Mouse (Mus musculus) intestine, postnatal 0 days (tissue): ENCODE results near the gene Styk1. TPM values are rescaled to one million over a fixed set of nuclear protein-coding genes. Genes with fewer than 3 reads are reported as not detected.
A peak's percentile ranks its signal among the peaks of the same experiment; 100 is the strongest.

Experiments used
- ATAC-seq: fragments of 200-750 bp; cut with Nextera tagmentation; 2 replicates; pipeline ENCODE4 v1.8.0; 2017; ENCODE audit warnings: mild to moderate bottlenecking, moderate TSS enrichment, moderate library complexity
- H3K27ac ChIP-seq: fragments of 300-500 bp; sonication (generic); 2 replicates; pipeline ENCODE4 v1.5.1; 2014; ENCODE audit warnings: mild to moderate bottlenecking, low read depth, low read length, moderate library complexity
- H3K27me3 ChIP-seq: fragments of 300-500 bp; sonication (generic); replicated peaks from 2 replicates; pipeline ENCODE4 v1.6.1; 2014; ENCODE audit warnings: low read length, mixed read lengths; ENCODE audit not compliant: control insufficient read depth, insufficient read depth
- H3K36me3 ChIP-seq: fragments of 300-500 bp; sonication (generic); 2 replicates; pipeline ENCODE4 v1.6.1; 2014; ENCODE audit warnings: mild to moderate bottlenecking, moderate library complexity; ENCODE audit not compliant: control insufficient read depth, insufficient read depth
- H3K4me1 ChIP-seq: fragments of 300-500 bp; sonication (generic); replicated peaks from 2 replicates; pipeline ENCODE4 v1.6.1; 2014; ENCODE audit warnings: antibody characterized with exemption, low read length, mixed read lengths; ENCODE audit not compliant: control insufficient read depth, insufficient read depth
- H3K4me2 ChIP-seq: fragments of 300-500 bp; sonication (generic); replicated peaks from 2 replicates; pipeline ENCODE4 v1.6.1; 2014; ENCODE audit warnings: low read depth, mild to moderate bottlenecking, moderate library complexity
- H3K4me3 ChIP-seq: fragments of 300-500 bp; sonication (generic); 2 replicates; pipeline ENCODE4 v1.5.1; 2014; ENCODE audit warnings: low read depth, low read length
- H3K9ac ChIP-seq: fragments of 300-500 bp; sonication (generic); 2 replicates; pipeline ENCODE4 v1.6.1; 2014; ENCODE audit warnings: mild to moderate bottlenecking, low read depth, low read length
- H3K9me3 ChIP-seq: fragments of 300-500 bp; sonication (generic); 2 replicates; pipeline ENCODE4 v1.6.1; 2016; ENCODE audit warnings: mixed run types; ENCODE audit not compliant: control insufficient read depth
- CTCF ChIP-seq: sonication (generic); IDR thresholded peaks from 2 replicates; pipeline ENCODE4 v1.5.1; 2016; ENCODE audit warnings: low read depth, mild to moderate bottlenecking, control low read depth, antibody characterized with exemption, moderate library complexity
- WGBS: fragments of 180-500 bp; shearing (Covaris S2); extraction: QIAGEN DNeasy Blood & Tissue Kit; methylation state at CpG from one replicate; pipeline ENCODE4 v1.1.7; 2014; 5-methylcytosine and 5-hydroxymethylcytosine counted together
- polyA plus RNA-seq: library from polyadenylated mRNA; unstranded; fragments of >200 nt; fragmentation: Nextera tagmentation; extraction: Ambion mirVana; gene quantifications from 2 replicates; pipeline ENCODE4 v1.2.1, GENCODE M21; 2015

Styk1 gene
- polyA plus RNA-seq, 1 experiment from 2014 or later: 14.1 TPM

DNA sequence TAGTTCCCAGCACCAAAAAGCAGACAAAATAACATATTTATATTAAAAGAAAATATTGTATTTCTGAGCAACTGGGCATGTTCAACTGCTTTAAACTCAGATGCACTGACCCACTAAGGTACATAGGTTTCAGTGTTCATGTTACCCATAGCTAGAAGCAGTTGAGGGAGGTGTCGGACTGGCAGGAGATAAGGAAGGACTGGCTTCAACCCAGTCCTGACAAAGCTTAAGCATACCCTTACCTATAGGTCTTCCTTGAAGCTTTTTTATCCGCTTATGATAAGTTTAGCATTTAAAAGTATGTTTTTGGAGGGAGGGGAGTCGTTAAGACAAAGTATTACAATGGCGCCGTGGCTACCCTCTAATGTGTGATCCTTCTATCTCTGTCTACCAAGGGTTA lies 17.4 kb upstream of the Styk1 start:
- Histone ChIP-seq H3K9ac (no peak overlapping the region), H3K4me2 (no peak overlapping the region), H3K4me1 (no peaks in the 10 kb centered on the region), H3K27ac (no peak overlapping the region), H3K4me3 (no peak overlapping the region), H3K9me3 (no peaks in the 10 kb centered on the region), H3K36me3 (peaks cover 51% of the 10 kb centered on the region), H3K27me3 (no peaks in the 10 kb centered on the region)
- no peak for TF ChIP-seq CTCF
- ATAC-seq: no peak
- 93% methylated on average over 5 of the region's 5 CpGs for WGBS

DNA sequence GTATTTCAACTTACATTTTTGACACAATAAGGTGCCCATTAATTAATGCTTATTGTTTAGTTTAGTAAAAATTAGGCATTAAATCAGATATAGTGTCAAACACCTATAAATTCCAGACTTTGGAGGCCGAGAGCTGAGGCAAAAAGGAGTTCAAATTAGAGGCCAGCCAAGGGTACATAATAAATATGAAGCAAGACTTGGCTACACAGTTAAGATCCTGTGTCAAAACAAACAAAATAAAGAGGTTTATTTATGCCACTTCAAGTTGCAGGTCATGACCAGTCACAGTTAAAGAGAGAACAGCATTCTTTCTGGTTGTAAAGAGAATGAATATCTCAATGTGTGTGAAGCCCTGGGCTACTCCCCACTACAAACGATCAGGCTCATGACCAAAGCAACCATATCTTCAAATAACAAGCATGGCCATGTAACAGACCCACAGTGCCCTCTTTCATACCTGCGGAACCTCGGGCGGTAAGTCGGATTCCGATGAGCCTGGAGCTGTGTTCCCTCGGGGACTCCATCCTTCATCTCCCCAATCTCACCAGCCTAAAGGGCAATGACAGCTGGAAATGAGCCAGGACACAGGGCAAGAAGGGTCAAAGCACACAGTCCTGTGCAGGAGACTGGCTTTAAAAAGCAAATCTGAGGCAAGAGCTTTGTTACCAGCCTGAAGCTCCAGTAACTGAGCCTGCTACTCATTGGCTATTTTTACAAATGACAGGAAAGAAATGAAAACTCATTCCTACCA lies 16.6 kb upstream of the Styk1 start:
- Histone ChIP-seq H3K27ac (no peak overlapping the region), H3K27me3 (no peaks in the 10 kb centered on the region), H3K4me3 (no peak overlapping the region), H3K9me3 (no peaks in the 10 kb centered on the region), H3K4me2 (no peak overlapping the region), H3K36me3 (peaks cover 51% of the 10 kb centered on the region), H3K9ac (no peak overlapping the region), H3K4me1 (no peaks in the 10 kb centered on the region)
- no peak for TF ChIP-seq CTCF
- ATAC-seq: no peak
- WGBS: 75% methylated on average over 8 of the region's 8 CpGs

DNA sequence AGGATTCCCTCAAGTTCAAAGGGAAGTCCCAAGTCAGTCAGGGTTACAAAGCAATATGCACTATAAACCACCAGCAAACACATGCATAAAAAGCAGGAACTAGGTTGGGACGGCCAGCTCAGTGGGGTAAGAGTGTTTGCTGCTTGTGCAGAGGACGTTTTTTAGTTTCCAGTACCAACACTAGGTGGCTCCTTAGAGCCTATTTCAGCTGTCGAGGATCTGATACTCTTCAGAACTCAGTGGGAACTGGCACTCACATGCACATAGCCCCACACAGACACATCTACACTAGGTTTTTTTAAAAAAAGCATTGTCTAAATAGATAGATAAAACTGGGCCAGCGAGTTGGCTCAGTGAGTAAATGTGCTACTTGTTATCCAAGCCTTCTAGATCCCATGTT lies 13.7 kb upstream of the Styk1 start:
- peak; percentile 28; the same call in 1 of the 2 replicates for ATAC-seq
- H3K27me3 ChIP-seq: no peaks in the 10 kb centered on the region
- no peak overlapping the region for H3K27ac ChIP-seq
- H3K4me3 ChIP-seq: no peak overlapping the region
- H3K9me3 ChIP-seq: no peaks in the 10 kb centered on the region
- H3K4me2 ChIP-seq: no peak overlapping the region
- no peak overlapping the region for H3K9ac ChIP-seq
- peaks cover 55% of the 10 kb centered on the region for H3K36me3 ChIP-seq
- no peaks in the 10 kb centered on the region for H3K4me1 ChIP-seq
- WGBS: 41% methylated on average over 4 of the region's 4 CpGs
- peak; percentile 80 for TF ChIP-seq CTCF

DNA sequence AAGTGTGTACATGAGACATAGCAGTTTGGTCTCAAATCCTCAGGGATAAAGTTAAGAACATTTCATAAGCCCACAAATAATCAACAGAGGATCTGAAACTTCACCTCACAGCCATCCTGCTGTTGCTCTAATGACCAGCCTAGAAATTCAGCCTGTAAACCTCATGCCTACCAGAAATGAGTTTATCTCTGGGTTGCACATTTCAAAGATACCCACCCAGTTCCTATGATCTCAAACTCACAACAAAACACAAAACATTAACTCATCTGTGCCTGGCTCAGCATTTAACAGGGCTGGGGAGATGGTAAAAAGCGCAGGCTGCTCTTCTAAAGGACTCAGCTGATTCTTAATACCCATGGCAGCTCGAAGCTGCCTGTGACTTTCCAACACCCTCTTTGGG lies 11.0 kb upstream of the Styk1 start:
- H3K36me3 ChIP-seq: peaks cover 42% of the 10 kb centered on the region
- no peak overlapping the region for H3K9ac ChIP-seq
- H3K4me2 ChIP-seq: no peak overlapping the region
- H3K4me1 ChIP-seq: no peaks in the 10 kb centered on the region
- no peak overlapping the region for H3K27ac ChIP-seq
- no peak overlapping the region for H3K4me3 ChIP-seq
- ATAC-seq: no peak
- no peak for TF ChIP-seq CTCF
- no peaks in the 10 kb centered on the region for H3K27me3 ChIP-seq
- 93% methylated on average over 2 of the region's 2 CpGs for WGBS
- no peaks in the 10 kb centered on the region for H3K9me3 ChIP-seq

DNA sequence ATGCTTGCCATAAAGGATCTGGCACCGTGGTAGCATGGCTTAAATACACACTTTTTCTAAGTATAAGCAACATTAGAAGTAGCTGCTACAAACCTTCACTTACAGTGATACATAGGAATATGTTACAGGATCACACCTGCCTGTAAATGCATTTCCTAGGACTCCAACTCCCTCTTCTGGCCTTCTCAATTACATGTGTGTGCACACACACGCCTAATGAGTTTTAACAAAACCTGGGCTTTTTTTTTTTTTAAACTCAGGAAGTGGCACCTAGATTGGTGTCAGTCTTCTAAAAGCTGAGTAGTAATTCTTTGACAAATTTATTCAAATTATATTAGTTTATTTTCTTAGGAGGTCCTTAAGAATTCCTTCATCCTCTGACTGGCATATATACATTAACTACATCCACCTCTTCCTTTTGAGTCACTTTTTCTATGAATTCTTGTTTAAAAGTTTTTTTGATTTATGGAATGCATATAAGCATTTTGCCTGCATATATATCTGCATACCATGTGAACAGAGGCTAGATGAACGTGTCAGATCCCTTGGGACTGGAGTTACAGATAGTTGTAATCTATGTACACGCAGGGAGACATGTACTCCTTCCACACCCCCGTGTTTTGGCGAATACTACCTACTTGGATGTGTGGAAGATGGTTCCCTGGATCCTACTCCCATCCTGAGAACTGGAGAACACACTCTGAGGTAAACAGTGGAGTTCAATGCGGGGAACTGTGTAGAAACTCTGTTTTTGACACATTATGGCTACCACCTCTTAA lies 9.8 kb upstream of the Styk1 start:
- 76% methylated on average over 7 of the region's 7 CpGs for WGBS
- TF ChIP-seq CTCF: 0 out of 2 replicates have a peak, but pooled peaks have one; percentile 33
- H3K27ac ChIP-seq: no peak overlapping the region
- H3K4me3 ChIP-seq: no peak overlapping the region
- H3K4me2 ChIP-seq: no peak overlapping the region
- peaks cover 36% of the 10 kb centered on the region for H3K36me3 ChIP-seq
- H3K9me3 ChIP-seq: no peaks in the 10 kb centered on the region
- H3K27me3 ChIP-seq: no peaks in the 10 kb centered on the region
- H3K9ac ChIP-seq: no peak overlapping the region
- H3K4me1 ChIP-seq: no peaks in the 10 kb centered on the region
- no peak for ATAC-seq

DNA sequence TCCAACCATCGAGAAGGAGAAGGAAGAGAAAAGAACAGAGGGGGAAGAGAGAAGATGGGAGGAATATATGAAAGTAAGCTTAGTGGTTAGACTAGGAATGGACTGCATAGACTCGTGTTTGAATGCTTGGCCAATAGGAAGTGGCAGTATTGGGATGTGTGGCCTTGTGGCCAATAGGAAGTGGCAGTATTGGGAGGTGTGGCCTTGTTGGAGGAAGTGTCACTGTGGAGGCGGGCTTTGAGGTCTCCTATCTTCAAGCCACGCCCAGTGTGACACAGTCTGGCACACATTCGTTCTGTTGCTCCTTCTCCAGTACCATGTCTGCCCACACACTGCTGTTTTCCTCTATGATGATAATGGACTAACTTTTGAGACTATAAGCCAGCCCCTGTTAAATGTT lies 7.3 kb upstream of the Styk1 start:
- 65% methylated on average over 5 of the region's 5 CpGs for WGBS
- H3K4me3 ChIP-seq: no peak overlapping the region
- H3K36me3 ChIP-seq: peaks cover 18% of the 10 kb centered on the region
- H3K4me1 ChIP-seq: no peaks in the 10 kb centered on the region
- H3K27me3 ChIP-seq: no peaks in the 10 kb centered on the region
- no peaks in the 10 kb centered on the region for H3K9me3 ChIP-seq
- no peak overlapping the region for H3K27ac ChIP-seq
- TF ChIP-seq CTCF: no peak
- no peak overlapping the region for H3K4me2 ChIP-seq
- no peak overlapping the region for H3K9ac ChIP-seq
- peak; percentile 61 for ATAC-seq
